Mouse (Mus musculus) brain, embryonic 14.5 days (tissue): ENCODE measurements around the gene Ccdc38.

ENCODE experiments used
- CTCF ChIP-seq: fragments of 200-500 bp; IDR thresholded peaks from 2 replicates; pipeline ENCODE4 v1.5.1; 2012; ENCODE audit warnings: inconsistent platforms, mild to moderate bottlenecking, moderate library complexity, borderline replicate concordance; ENCODE audit not compliant: insufficient read depth, insufficient read length; ENCODE audit errors: extremely low read depth
- POLR2A ChIP-seq: fragments of 200-500 bp; IDR thresholded peaks from 2 replicates; pipeline ENCODE4 v1.6.1; 2012; ENCODE audit warnings: mild to moderate bottlenecking, inconsistent platforms, borderline replicate concordance; ENCODE audit not compliant: poor library complexity, insufficient read depth, insufficient read length, severe bottlenecking; ENCODE audit errors: extremely low read depth

DNA sequence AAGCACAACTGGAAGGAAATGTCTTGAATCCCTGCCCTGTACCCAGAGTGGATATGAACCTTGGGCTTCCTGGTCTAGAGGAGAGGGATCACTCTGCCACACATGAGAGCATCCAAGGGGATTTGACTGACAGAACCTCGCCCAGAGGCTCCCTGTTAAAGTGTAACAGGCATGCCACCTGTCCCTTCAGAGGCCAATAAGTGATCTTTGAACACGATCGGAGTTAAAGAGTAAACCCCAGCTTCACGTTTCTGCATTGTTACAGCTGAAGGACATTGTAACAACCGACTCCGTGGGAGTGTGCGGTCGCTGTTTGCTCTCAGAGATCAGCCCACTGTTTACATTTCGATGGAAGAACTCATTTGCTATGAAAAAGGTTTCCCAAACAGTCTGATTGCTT lies 83.3 kb downstream of the Ccdc38 start:
- no peak for TF ChIP-seq POLR2A
- TF ChIP-seq CTCF: no peak
